Mouse (Mus musculus) olfactory bulb, adult 2 months (tissue): ENCODE measurements around the gene Spry2. TPM values are rescaled to one million over a fixed set of nuclear protein-coding genes. Genes with fewer than 3 reads are reported as not detected.

Source experiments
- H3K27ac ChIP-seq: fragments of 200-500 bp; 2 replicates; pipeline ENCODE4 v1.5.1; 2012; ENCODE audit warnings: low read depth, low read length; ENCODE audit not compliant: insufficient read depth
- H3K4me1 ChIP-seq: fragments of 200-500 bp; 2 replicates; pipeline ENCODE4 v1.6.1; 2012; ENCODE audit warnings: low read length; ENCODE audit not compliant: control insufficient read depth, insufficient read depth
- H3K4me3 ChIP-seq: fragments of 200-500 bp; 2 replicates; pipeline ENCODE4 v1.5.1; 2012; ENCODE audit warnings: mild to moderate bottlenecking, low read depth, low read length, moderate library complexity; ENCODE audit not compliant: insufficient read depth
- CTCF ChIP-seq: fragments of 200-500 bp; IDR thresholded peaks from 2 replicates; pipeline ENCODE4 v1.5.1; 2012; ENCODE audit warnings: low read depth, mild to moderate bottlenecking, low read length, moderate library complexity; ENCODE audit not compliant: insufficient read depth
- POLR2A ChIP-seq: fragments of 200-500 bp; IDR thresholded peaks from 2 replicates; pipeline ENCODE4 v1.6.1; 2012; ENCODE audit warnings: mild to moderate bottlenecking, low read depth, low read length, moderate library complexity; ENCODE audit not compliant: insufficient read depth
- WGBS: fragments of 180-500 bp; shearing (Covaris S2); methylation state at CpG from one replicate; pipeline ENCODE4 v1.1.7; 2018; 5-methylcytosine and 5-hydroxymethylcytosine counted together
- polyA plus RNA-seq: library from polyadenylated mRNA; stranded (reverse); fragments of >200 nt; gene quantifications from 2 replicates; pipeline ENCODE4 v1.2.4, GENCODE M21; 2012; ENCODE audit warnings: low replicate concordance; ENCODE audit not compliant: missing spikeins, insufficient read depth, insufficient read length

The Spry2 gene
- polyA plus RNA-seq, result not detected in 2 replicates

GRCm38 (mm10) chr14:105896791-105897568 lies at the start of gene Spry2:
Gene Spry2, minus strand, starts transcription at chr14:105896819.
- H3K27ac ChIP-seq, result peak within 1 kb of the TSS; percentile 79
- TF ChIP-seq CTCF (no peak), POLR2A (peak; percentile 60)
- peak within 1 kb of the TSS; percentile 70 for H3K4me3 ChIP-seq
- WGBS, result under 1% methylated on average over 73 of the region's 89 CpGs
- H3K4me1 ChIP-seq, result peaks cover 11% of the 10 kb centered on the region

GRCm38 (mm10) chr14:105941353-105941752 lies 44.7 kb upstream of the Spry2 start:
- Histone ChIP-seq H3K4me1 (no peaks in the 10 kb centered on the region), H3K27ac (no peak overlapping the region), H3K4me3 (no peak overlapping the region)
- WGBS, result 50% methylated on average over 9 of the region's 9 CpGs
- TF ChIP-seq CTCF (no peak), POLR2A (no peak)

- no peak overlapping the region for H3K4me3 ChIP-seq
- TF ChIP-seq CTCF, result no peak
- TF ChIP-seq POLR2A, result no peak
- H3K27ac ChIP-seq, result no peak overlapping the region
- WGBS, result 94% methylated on average over 9 of the region's 9 CpGs
- H3K4me1 ChIP-seq, result peaks cover 5% of the 10 kb centered on the region
These were observed 30.1 kb upstream of the Spry2 start for GRCm38 (mm10) chr14:105926726-105927125.

GRCm38 (mm10) chr14:105925305-105925704 lies 28.7 kb upstream of the Spry2 start:
- 89% methylated on average over 2 of the region's 2 CpGs for WGBS
- TF ChIP-seq POLR2A (no peak), CTCF (no peak)

GRCm38 (mm10) chr14:105924712-105925111 lies 28.1 kb upstream of the Spry2 start:
- Histone ChIP-seq H3K27ac (no peak overlapping the region), H3K4me3 (no peak overlapping the region), H3K4me1 (peaks cover 5% of the 10 kb centered on the region)
- 19% methylated on average over 1 of the region's 1 CpGs for WGBS
- TF ChIP-seq POLR2A, result no peak
- no peak for TF ChIP-seq CTCF

More at GRCm38 (mm10) chr14:105925305-105925704, 28.7 kb upstream of the Spry2 start:
- Histone ChIP-seq H3K4me3 (no peak overlapping the region), H3K27ac (no peak overlapping the region), H3K4me1 (peaks cover 5% of the 10 kb centered on the region)

- 23% methylated on average over 8 of the region's 8 CpGs for WGBS
- no peak for TF ChIP-seq POLR2A
- TF ChIP-seq CTCF, result no peak
- Histone ChIP-seq H3K4me3 (no peak overlapping the region), H3K4me1 (peaks cover 5% of the 10 kb centered on the region), H3K27ac (no peak overlapping the region)
These were observed 26.3 kb upstream of the Spry2 start for GRCm38 (mm10) chr14:105922874-105923273.

GRCm38 (mm10) chr14:105922427-105922826 lies 25.8 kb upstream of the Spry2 start:
- TF ChIP-seq POLR2A (no peak), CTCF (no peak)

GRCm38 (mm10) chr14:105921217-105921695 lies 24.6 kb upstream of the Spry2 start:
- H3K4me1 ChIP-seq, result peaks cover 5% of the 10 kb centered on the region
- H3K4me3 ChIP-seq, result no peak overlapping the region
- no peak overlapping the region for H3K27ac ChIP-seq
- TF ChIP-seq CTCF, result no peak
- no peak for TF ChIP-seq POLR2A
- WGBS, result 37% methylated on average over 8 of the region's 8 CpGs

More at GRCm38 (mm10) chr14:105922427-105922826, 25.8 kb upstream of the Spry2 start:
- Histone ChIP-seq H3K4me3 (no peak overlapping the region), H3K4me1 (peaks cover 5% of the 10 kb centered on the region), H3K27ac (no peak overlapping the region)
- WGBS, result 65% methylated on average over 5 of the region's 5 CpGs
